Mouse (Mus musculus) ES-Bruce4 (cell line): ENCODE data around the gene Ranbp2. TPM values are rescaled to one million over a fixed set of nuclear protein-coding genes. Genes with fewer than 3 reads are reported as not detected.
"Not testable (repeated sequence)": the region's sequence is repeated elsewhere in the genome, so short reads cannot be mapped to it uniquely, and the experiment has no call there.

Experiments used
- H3K27ac ChIP-seq: 2 replicates; pipeline ENCODE4 v1.5.1; 2012; ENCODE audit warnings: low read length, inconsistent platforms; ENCODE audit not compliant: insufficient read depth
- H3K27me3 ChIP-seq: 2 replicates; pipeline ENCODE4 v1.6.1; 2012; ENCODE audit warnings: mild to moderate bottlenecking, low read length, inconsistent platforms; ENCODE audit not compliant: control insufficient read depth, poor library complexity, insufficient read depth, severe bottlenecking
- H3K36me3 ChIP-seq: 2 replicates; pipeline ENCODE4 v1.6.1; 2012; ENCODE audit warnings: inconsistent platforms, mild to moderate bottlenecking, low read length, moderate library complexity; ENCODE audit not compliant: control insufficient read depth, poor library complexity, insufficient read depth, severe bottlenecking
- H3K4me1 ChIP-seq: one replicate; pipeline ENCODE4 v1.8.1; 2011; ENCODE audit warnings: low read length; ENCODE audit not compliant: control insufficient read depth, insufficient read depth
- H3K4me3 ChIP-seq: 2 replicates; pipeline ENCODE4 v1.5.1; 2011; ENCODE audit warnings: low read depth, mild to moderate bottlenecking, low read length
- H3K9ac ChIP-seq: 2 replicates; pipeline ENCODE4 v1.6.1; 2012; ENCODE audit warnings: low read depth, mild to moderate bottlenecking, inconsistent platforms; ENCODE audit not compliant: poor library complexity, severe bottlenecking
- H3K9me3 ChIP-seq: replicated peaks from 2 replicates; pipeline ENCODE4 v1.6.1; 2012; ENCODE audit warnings: mild to moderate bottlenecking, low read length, inconsistent platforms; ENCODE audit not compliant: control insufficient read depth, poor library complexity, insufficient read depth, severe bottlenecking
- CTCF ChIP-seq: IDR thresholded peaks from one replicate; pipeline ENCODE4 v1.8.1; 2011; ENCODE audit warnings: low read depth, low read length
- EP300 ChIP-seq: IDR thresholded peaks from 2 replicates; pipeline ENCODE4 v1.6.1; 2011; ENCODE audit warnings: low read depth, low read length; ENCODE audit not compliant: insufficient read depth
- POLR2A ChIP-seq: IDR thresholded peaks from one replicate; pipeline ENCODE4 v1.8.1; 2011; ENCODE audit warnings: low read length; ENCODE audit not compliant: insufficient read depth
- polyA plus RNA-seq: library from polyadenylated mRNA; stranded (reverse); fragments of >200 nt; gene quantifications from 2 replicates; pipeline ENCODE4 v1.2.4, GENCODE M21; 2011; ENCODE audit warnings: low read depth; ENCODE audit not compliant: missing spikeins, insufficient read depth, insufficient read length

Ranbp2 gene
- polyA plus RNA-seq, 1 experiment = 114 TPM

GRCm38 (mm10) chr10:58498516-58498915 lies 51.8 kb downstream of the Ranbp2 start:
- Histone ChIP-seq H3K4me3 (peak overlapping the region; percentile 79), H3K4me1 (peaks cover 2% of the 10 kb centered on the region), H3K9ac (peak overlapping the region; percentile 40), H3K27ac (0 out of 2 replicates have a peak overlapping the region, but pooled peaks have one; percentile 1), H3K27me3 (no peaks in the 10 kb centered on the region), H3K36me3 (peaks cover 3% of the 10 kb centered on the region), H3K9me3 (no peaks in the 10 kb centered on the region)
- TF ChIP-seq EP300 (no peak), POLR2A (no peak), CTCF (no peak)

GRCm38 (mm10) chr10:58529358-58529757 lies 82.6 kb downstream of the Ranbp2 start:
- Histone ChIP-seq H3K27ac (peak overlapping the region; percentile 94), H3K4me3 (no peak overlapping the region), H3K27me3 (no peaks in the 10 kb centered on the region), H3K4me1 (no peaks in the 10 kb centered on the region), H3K9ac (no peak overlapping the region), H3K36me3 (peaks cover 13% of the 10 kb centered on the region), H3K9me3 (peaks cover 4% of the 10 kb centered on the region; the same call in 1 of the 2 replicates)
- TF ChIP-seq POLR2A (no peak), CTCF (no peak), EP300 (no peak)

- H3K4me1 ChIP-seq = no peaks in the 10 kb centered on the region
- TF ChIP-seq CTCF (no peak), EP300 (peak; percentile 91)
- H3K36me3 ChIP-seq = peaks cover 11% of the 10 kb centered on the region
- H3K9ac ChIP-seq = 0 out of 2 replicates have a peak overlapping the region, but pooled peaks have one; percentile 14
- H3K27me3 ChIP-seq = no peaks in the 10 kb centered on the region
- no peak overlapping the region for H3K4me3 ChIP-seq
- H3K9me3 ChIP-seq = peaks cover 14% of the 10 kb centered on the region
- peak overlapping the region; percentile 98 for H3K27ac ChIP-seq
Measured at GRCm38 (mm10) chr10:58530896-58531790, 84.4 kb downstream of the Ranbp2 start.

- Histone ChIP-seq H3K9ac (no peak overlapping the region), H3K9me3 (peaks cover 16% of the 10 kb centered on the region), H3K36me3 (peaks cover 12% of the 10 kb centered on the region), H3K27me3 (no peaks in the 10 kb centered on the region), H3K27ac (peak overlapping the region; percentile 57), H3K4me3 (no peak overlapping the region), H3K4me1 (no peaks in the 10 kb centered on the region)
- TF ChIP-seq EP300 = no peak
- no peak for TF ChIP-seq POLR2A
- TF ChIP-seq CTCF = no peak
Measured at GRCm38 (mm10) chr10:58532177-58532576, 85.5 kb downstream of the Ranbp2 start.

GRCm38 (mm10) chr10:58536276-58536675 lies 89.6 kb downstream of the Ranbp2 start:
- Histone ChIP-seq H3K9me3 (peaks cover 17% of the 10 kb centered on the region), H3K4me3 (peak overlapping the region; percentile 5; the same call in 1 of the 2 replicates), H3K27ac (peak overlapping the region; percentile 86)
- H3K27me3 ChIP-seq, H3K9ac ChIP-seq, H3K36me3 ChIP-seq, H3K4me1 ChIP-seq: not testable (repeated sequence)
- 0 out of 2 replicates have a peak, but pooled peaks have one; percentile 45 for TF ChIP-seq EP300

- Histone ChIP-seq H3K27me3 (no peaks in the 10 kb centered on the region), H3K36me3 (0 out of 2 replicates have a peak, but pooled peaks cover 2% of the 10 kb centered on the region)
- TF ChIP-seq EP300 (peak; percentile 67), CTCF (peak; percentile 66), POLR2A (no peak)
Measured at GRCm38 (mm10) chr10:58540613-58541012, 93.9 kb downstream of the Ranbp2 start.

More at GRCm38 (mm10) chr10:58540613-58541012, 93.9 kb downstream of the Ranbp2 start:
- Histone ChIP-seq H3K4me3 (no peak overlapping the region), H3K27ac (no peak overlapping the region), H3K9ac (no peak overlapping the region), H3K9me3 (peaks cover 6% of the 10 kb centered on the region), H3K4me1 (no peaks in the 10 kb centered on the region)

Other genes with a start within 250 kb of the Ranbp2 start
- gene AW822073, start 222.0 kb upstream of the Ranbp2 start, polyA plus RNA-seq = not detected in 2 replicates
- gene Duxf3, start 214.2 kb upstream of the Ranbp2 start, polyA plus RNA-seq = not detected in 2 replicates
- not detected in 2 replicates for gene Gm4981, start 210.2 kb upstream of the Ranbp2 start, polyA plus RNA-seq
- gene Gcc2, start 191.4 kb upstream of the Ranbp2 start, polyA plus RNA-seq = 21.0 and 22.5 TPM in 2 replicates
- gene Lims1, start 123.5 kb upstream of the Ranbp2 start, polyA plus RNA-seq = 58.2 and 58.5 TPM in 2 replicates
- gene Ccdc138, start 51.0 kb downstream of the Ranbp2 start, polyA plus RNA-seq = 19.3 TPM in 2 replicates
- gene Edar, start 228.7 kb downstream of the Ranbp2 start, polyA plus RNA-seq = not detected in 2 replicates